Mouse (Mus musculus) induced T-regulatory cell, adult 2 months (primary cell): Measurements from ENCODE around the gene Lrch3.
"Not testable (repeated sequence)": the region's sequence is repeated elsewhere in the genome, so short reads cannot be mapped to it uniquely, and the experiment has no call there.

ENCODE experiments used
- DNase-seq: peaks from one replicate; pipeline ENCODE4 v3.0.0-alpha.2; 2012; ENCODE audit warnings: low read depth

The Lrch3 gene

GRCm38 (mm10) chr16:33055655-33056054 is 141.8 kb downstream of the Lrch3 start:
- DNase-seq: no peak

- peak; percentile 97 for DNase-seq
These were observed 142.3 kb downstream of the Lrch3 start, which contains the start of the genes Iqcg and Rpl35a for GRCm38 (mm10) chr16:33056095-33056785. Iqcg (minus strand) TSS chr16:33056218. Rpl35a (plus strand) TSS chr16:33056453.

DNA sequence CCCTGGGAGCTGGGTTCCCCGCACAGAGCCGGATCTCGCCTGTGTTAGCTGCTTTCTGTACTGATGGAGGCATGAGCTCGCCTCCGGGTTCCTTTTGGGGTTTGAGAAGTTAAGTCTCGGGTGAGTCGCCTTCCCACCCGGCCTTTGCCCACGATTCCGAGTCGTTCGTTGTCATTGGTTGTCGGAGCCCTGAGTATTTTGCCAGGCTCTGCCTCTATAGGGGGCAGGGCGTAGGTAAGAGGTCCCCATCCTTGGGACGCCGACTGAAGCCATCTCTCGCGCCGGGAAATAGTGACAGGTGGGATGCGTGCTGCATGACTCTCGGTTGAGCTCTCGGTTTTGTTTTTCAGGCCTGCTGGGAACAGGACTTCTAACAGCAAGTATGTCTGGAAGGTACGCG is 142.9 kb downstream of the Lrch3 start:
- DNase-seq: no peak

- no peak for DNase-seq
These were observed 144.1 kb downstream of the Lrch3 start for GRCm38 (mm10) chr16:33058033-33058432.

DNA sequence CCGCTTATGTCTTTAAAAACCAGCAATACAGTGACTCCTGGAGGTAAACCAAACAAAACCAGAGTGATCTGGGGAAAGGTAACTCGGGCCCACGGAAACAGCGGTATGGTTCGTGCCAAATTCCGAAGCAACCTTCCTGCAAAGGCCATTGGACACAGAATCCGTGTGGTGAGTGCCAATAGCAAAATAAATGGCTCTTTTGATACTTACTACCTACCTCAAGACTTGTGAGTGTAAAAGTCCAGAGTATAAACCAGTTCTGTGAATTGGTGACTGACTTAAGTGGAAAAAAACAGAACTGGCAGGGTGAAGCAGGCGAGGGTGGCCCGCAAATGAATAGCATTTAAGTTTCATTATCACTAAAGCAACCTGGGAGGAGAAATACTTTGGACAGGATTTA is 144.8 kb downstream of the Lrch3 start:
- not testable (repeated sequence) for DNase-seq

GRCm38 (mm10) chr16:33059471-33059870 is 145.6 kb downstream of the Lrch3 start:
- DNase-seq: no peak

DNA sequence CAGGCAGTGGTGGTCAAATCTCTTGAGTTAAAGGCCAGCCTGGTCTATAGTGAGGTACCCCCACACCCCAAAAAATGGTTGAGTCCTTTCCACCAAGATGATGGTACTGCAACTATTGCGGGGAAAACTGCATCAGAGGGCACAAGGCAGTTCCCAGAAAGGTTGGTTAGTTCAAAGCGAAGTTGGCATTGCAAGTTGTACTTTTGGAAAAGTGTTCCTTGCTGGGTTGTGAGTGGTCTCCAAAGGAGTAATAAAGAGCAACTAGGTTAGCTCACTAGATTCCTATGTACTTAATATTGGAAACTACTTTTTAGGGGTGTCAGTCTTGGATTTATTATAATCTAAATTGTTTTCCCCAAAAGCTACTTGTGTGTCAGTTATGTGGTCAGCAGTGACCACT is 147.0 kb downstream of the Lrch3 start:
- peak; percentile 21 for DNase-seq

GRCm38 (mm10) chr16:33061400-33061799 is 147.5 kb downstream of the Lrch3 start:
- DNase-seq: peak; percentile 47

DNA sequence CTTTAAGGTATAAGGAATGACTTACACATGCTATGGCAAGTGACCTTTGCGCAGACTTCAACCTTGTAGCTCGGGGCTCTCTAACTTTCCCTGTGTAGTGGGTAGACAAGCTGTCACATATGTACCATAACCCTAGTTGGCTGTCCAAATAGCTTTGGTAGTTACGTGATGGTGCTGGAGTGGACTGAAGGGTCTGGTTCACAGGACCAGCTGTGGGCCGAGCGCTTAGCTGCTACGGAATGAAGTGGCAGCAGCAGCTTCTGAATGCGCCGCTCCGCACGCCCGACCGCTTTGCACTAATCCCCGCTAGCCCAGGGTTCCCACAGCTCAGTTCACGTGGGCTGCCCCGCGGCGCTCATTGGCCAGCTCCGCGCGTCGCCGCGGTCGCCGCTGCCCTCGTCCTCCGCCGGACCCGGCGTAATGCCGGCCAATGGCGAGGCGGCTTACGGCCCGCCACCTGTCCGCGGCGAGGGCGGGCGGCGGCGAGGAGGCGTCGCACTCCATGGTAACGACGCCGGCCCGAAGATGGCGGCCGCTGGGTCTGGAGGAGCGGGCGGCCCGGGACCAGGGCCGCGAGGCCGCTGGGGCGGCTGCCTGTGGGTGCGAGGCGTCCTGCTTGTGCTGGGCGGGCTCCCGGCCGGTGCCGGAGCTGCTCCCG is 148.3 kb downstream of the Lrch3 start, which contains the start of gene Lmln:
Lmln (plus strand) TSS at position 498 of the 658 bp plus-strand sequence.
- DNase-seq: peak; percentile 84

- DNase-seq: no peak
These were observed 148.8 kb downstream of the Lrch3 start for GRCm38 (mm10) chr16:33062682-33063131.

DNA sequence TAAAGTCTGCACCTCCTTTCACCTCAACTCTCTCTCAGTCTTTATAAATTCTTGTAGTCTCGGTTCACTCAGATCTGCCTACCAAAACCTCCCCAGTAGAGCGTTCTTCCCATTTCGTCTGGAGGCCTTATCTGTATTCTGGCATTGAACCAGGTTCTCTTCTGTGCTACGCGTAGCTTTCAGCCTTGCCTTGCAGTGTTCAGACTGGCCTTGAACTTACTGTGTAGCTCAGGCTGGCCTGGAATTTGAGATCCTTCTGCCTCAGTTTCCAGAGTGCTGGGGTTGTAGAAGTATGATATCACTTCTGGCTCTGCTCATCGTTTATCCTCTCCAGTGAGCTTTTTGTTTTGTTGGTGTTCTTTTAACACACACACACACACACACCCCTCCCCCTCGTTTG is 149.4 kb downstream of the Lrch3 start:
- DNase-seq: no peak

GRCm38 (mm10) chr16:33064636-33065035 is 150.7 kb downstream of the Lrch3 start:
- no peak for DNase-seq
